Mouse (Mus musculus) megakaryocyte, adult 5-6 weeks (primary cell): ENCODE data around the gene Olfr135. TPM values are rescaled to one million over a fixed set of nuclear protein-coding genes. Genes with fewer than 3 reads are reported as not detected.

Experiments used
- ATAC-seq: 2 replicates; pipeline ENCODE4 v1.8.0; 2016; ENCODE audit warnings: mild to moderate bottlenecking, inconsistent platforms; ENCODE audit not compliant: poor library complexity, severe bottlenecking
- total RNA-seq, 2 experiments: library from RNA; stranded (forward) in 1 of 2; stranded (reverse) in 1 of 2; fragments of 153-499, 151-499 nt in 1 of 2; fragments of 221-1000, 200-1000 nt in 1 of 2; gene quantifications; 2 replicates each; pipeline versions ENCODE4 v1.2.3 to v1.2.4; 2015 to 2017

Gene Olfr135
- total RNA-seq (2015) (not detected in 2 replicates), total RNA-seq (2017) (not detected in 2 replicates)

GRCm38 (mm10) chr17:38204035-38204434 lies at the start of gene Olfr135:
Gene Olfr135 (plus strand): TSS chr17:38204335.
- no peak for ATAC-seq

GRCm38 (mm10) chr17:38171088-38171487 lies 33.0 kb upstream of the Olfr135 start, which contains the start of gene Olfr134:
Gene Olfr134 (plus strand): TSS chr17:38171388.
- no peak for ATAC-seq

Other genes with a start within 250 kb of the Olfr135 start
- gene Olfr129, start 144.3 kb upstream of the Olfr135 start, total RNA-seq (2015) = not detected in 2 replicates
- not detected in 2 replicates for gene Olfr129, start 144.3 kb upstream of the Olfr135 start, total RNA-seq (2017)
- gene Olfr130, start 140.4 kb upstream of the Olfr135 start, total RNA-seq (2015) = not detected in 2 replicates
- not detected in 2 replicates for gene Olfr130, start 140.4 kb upstream of the Olfr135 start, total RNA-seq (2017)
- gene Olfr131, start 115.6 kb upstream of the Olfr135 start, total RNA-seq (2015) = not detected in 2 replicates
- not detected in 2 replicates for gene Olfr131, start 115.6 kb upstream of the Olfr135 start, total RNA-seq (2017)
- not detected in 2 replicates for gene Olfr132, start 69.8 kb upstream of the Olfr135 start, total RNA-seq (2015)
- gene Olfr132, start 69.8 kb upstream of the Olfr135 start, total RNA-seq (2017) = not detected in 2 replicates
- gene Olfr133, start 59.1 kb upstream of the Olfr135 start, total RNA-seq (2015) = not detected in 2 replicates
- not detected in 2 replicates for gene Olfr133, start 59.1 kb upstream of the Olfr135 start, total RNA-seq (2017)
- gene Olfr134, start 32.9 kb upstream of the Olfr135 start, total RNA-seq (2015) = not detected in 2 replicates
- not detected in 2 replicates for gene Olfr134, start 32.9 kb upstream of the Olfr135 start, total RNA-seq (2017)
- gene Olfr138, start 56.7 kb downstream of the Olfr135 start, total RNA-seq (2015) = not detected in 2 replicates
- not detected in 2 replicates for gene Olfr138, start 56.7 kb downstream of the Olfr135 start, total RNA-seq (2017)
- not detected in 2 replicates for gene Olfr137, start 103.2 kb downstream of the Olfr135 start, total RNA-seq (2015)
- not detected in 2 replicates for gene Olfr137, start 103.2 kb downstream of the Olfr135 start, total RNA-seq (2017)
- gene Olfr136, start 125.5 kb downstream of the Olfr135 start, total RNA-seq (2015) = not detected in 2 replicates
- gene Olfr136, start 125.5 kb downstream of the Olfr135 start, total RNA-seq (2017) = not detected in 2 replicates
- not detected in 2 replicates for gene Esp36, start 215.8 kb downstream of the Olfr135 start, total RNA-seq (2015)
- not detected in 2 replicates for gene Esp36, start 215.8 kb downstream of the Olfr135 start, total RNA-seq (2017)